Mouse (Mus musculus) telencephalon, adult 2 months (tissue): ENCODE measurements around the gene Ebp.
A peak's percentile ranks its signal among the peaks of the same experiment; 100 is the strongest.

Experiments
- DNase-seq: peaks from one replicate; pipeline ENCODE4 v3.0.0-alpha.2; 2011; ENCODE audit warnings: low read depth, low spot score

Ebp gene

GRCm38 (mm10) chrX:8192126-8192639, 1.1 kb downstream of the Ebp start:
- no peak for DNase-seq

GRCm38 (mm10) chrX:8182871-8183540, 10.3 kb downstream of the Ebp start:
- DNase-seq: no peak

GRCm38 (mm10) chrX:8179646-8180045, 13.7 kb downstream of the Ebp start:
- no peak for DNase-seq

- no peak for DNase-seq
These were observed 14.4 kb downstream of the Ebp start for GRCm38 (mm10) chrX:8178871-8179270.

- DNase-seq: peak; percentile 64
These were observed 17.6 kb downstream of the Ebp start, which contains the start of gene Tbc1d25 for GRCm38 (mm10) chrX:8175504-8176385. Gene Tbc1d25 (minus strand): TSS chrX:8176181.

- no peak for DNase-seq
These were observed 18.2 kb downstream of the Ebp start for GRCm38 (mm10) chrX:8175169-8175503.

GRCm38 (mm10) chrX:8167716-8168647, 25.3 kb downstream of the Ebp start:
- DNase-seq: no peak

- DNase-seq: no peak
These were observed 28.8 kb downstream of the Ebp start for GRCm38 (mm10) chrX:8164471-8164870.

- DNase-seq: no peak
These were observed 30.2 kb downstream of the Ebp start for GRCm38 (mm10) chrX:8163076-8163475.

- peak; percentile 69 for DNase-seq
These were observed 47.9 kb downstream of the Ebp start, which contains the start of gene Rbm3 for GRCm38 (mm10) chrX:8145153-8145991. Gene Rbm3 (minus strand): TSS chrX:8145880.

GRCm38 (mm10) chrX:8143750-8144149, 49.6 kb downstream of the Ebp start:
- no peak for DNase-seq

- no peak for DNase-seq
These were observed 50.4 kb downstream of the Ebp start for GRCm38 (mm10) chrX:8142948-8143347.

- DNase-seq: no peak
These were observed 52.3 kb downstream of the Ebp start for GRCm38 (mm10) chrX:8141058-8141457.

- no peak for DNase-seq
These were observed 52.9 kb downstream of the Ebp start for GRCm38 (mm10) chrX:8140446-8140845.

GRCm38 (mm10) chrX:8139480-8139879, 53.8 kb downstream of the Ebp start:
- no peak for DNase-seq

- DNase-seq: no peak
These were observed 57.4 kb downstream of the Ebp start for GRCm38 (mm10) chrX:8135886-8136285.
